In the genomic region with DNA sequence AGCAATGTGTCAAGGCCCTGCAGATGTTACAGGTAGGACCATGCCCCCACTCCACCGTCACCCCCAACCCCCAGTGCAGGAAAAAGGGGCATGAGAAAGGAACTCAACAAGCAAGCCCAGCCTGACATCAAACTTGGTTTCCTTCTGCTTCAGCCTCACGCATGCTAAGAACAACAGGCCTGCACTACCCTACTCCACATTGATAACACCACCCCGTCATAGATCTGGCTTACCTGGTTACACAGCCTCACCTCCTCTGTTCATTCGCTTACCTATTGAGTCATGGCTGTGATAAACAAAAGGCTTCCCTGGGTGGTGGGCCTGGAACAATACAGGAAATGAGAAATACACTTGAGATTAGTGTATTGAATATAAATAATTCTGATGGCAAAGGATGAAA, we compare ENCODE assay signal across 21 mouse cellular contexts.
"Had no signal": no experiment of that assay in that cellular context is flagged by ENCODE, and none has a peak within 500 bp of the region (broad histone marks: within the 10 kb centered on the region; RNA-seq: fewer than 3 reads in every experiment).

No protein-coding gene starts in this region.

- ATAC-seq: intestine, embryonic 16.5 days; liver, postnatal 0 days; lung, postnatal 0 days; midbrain, embryonic 15.5 days had no signal

- H3K9me3 ChIP-seq: limb, embryonic 12.5 days; limb, embryonic 15.5 days; midbrain, embryonic 12.5 days; midbrain, embryonic 15.5 days; neural tube, embryonic 13.5 days; stomach, embryonic 15.5 days had no signal

- H3K27ac ChIP-seq: limb, embryonic 12.5 days; limb, embryonic 15.5 days; liver, embryonic 14.5 days; macrophage; midbrain, embryonic 12.5 days; midbrain, embryonic 15.5 days; neural tube, embryonic 13.5 days; stomach, embryonic 15.5 days had no signal

- H3K4me3 ChIP-seq: limb, embryonic 12.5 days; limb, embryonic 15.5 days; midbrain, embryonic 12.5 days; midbrain, embryonic 15.5 days; neural tube, embryonic 13.5 days; stomach, embryonic 15.5 days had no signal

- H3K4me2 ChIP-seq: limb, embryonic 12.5 days; limb, embryonic 15.5 days; liver, embryonic 11.5 days; lung, embryonic 14.5 days; midbrain, embryonic 12.5 days; midbrain, embryonic 15.5 days; neural tube, embryonic 13.5 days; stomach, embryonic 15.5 days had no signal

- H3K27me3 ChIP-seq: limb, embryonic 12.5 days; limb, embryonic 15.5 days; midbrain, embryonic 12.5 days; midbrain, embryonic 15.5 days; neural tube, embryonic 13.5 days; stomach, embryonic 15.5 days had no signal

- H3K9ac ChIP-seq: limb, embryonic 12.5 days; limb, embryonic 15.5 days; liver, embryonic 14.5 days; liver, postnatal 0 days; lung, embryonic 14.5 days; midbrain, embryonic 12.5 days; midbrain, embryonic 15.5 days; neural tube, embryonic 13.5 days; stomach, embryonic 15.5 days had no signal

- H3K4me1 ChIP-seq: limb, embryonic 12.5 days; limb, embryonic 15.5 days; midbrain, embryonic 12.5 days; midbrain, embryonic 15.5 days; neural tube, embryonic 13.5 days; stomach, embryonic 15.5 days had no signal

- H3K36me3 ChIP-seq: limb, embryonic 12.5 days; limb, embryonic 15.5 days; midbrain, embryonic 12.5 days; midbrain, embryonic 15.5 days; neural tube, embryonic 13.5 days; stomach, embryonic 15.5 days had no signal

- DNase-seq: kidney, adult 18-20 months; kidney, adult 9 months; kidney, postnatal 14 days; kidney, postnatal 4 days; left cerebral cortex, postnatal 4 days; liver, postnatal 0 days; lung, embryonic 14.5 days; retina, postnatal 1 day; right cerebral cortex, postnatal 25 days; spleen, adult 18-20 months had no signal
